Mouse (Mus musculus): ENCODE measurements around the gene Sema5a.

The Sema5a gene

GRCm38 (mm10) chr15:32247281-32247680 lies 2.7 kb downstream of the Sema5a start:
- DNase-seq (ENCODE audit: low read depth in 2 of 2, low spot score in 2 of 2), result no peak

- DNase-seq (ENCODE audit: low read depth in 2 of 2, low spot score in 2 of 2), result no peak
Observed at GRCm38 (mm10) chr15:32254806-32255205, 10.2 kb downstream of the Sema5a start.

GRCm38 (mm10) chr15:32257340-32257739 lies 12.7 kb downstream of the Sema5a start:
- no peak for DNase-seq (ENCODE audit: low read depth in 2 of 2, low spot score in 2 of 2)

GRCm38 (mm10) chr15:32257886-32258319 lies 13.3 kb downstream of the Sema5a start:
- no peak for DNase-seq (ENCODE audit: low read depth in 2 of 2, low spot score in 2 of 2)

- DNase-seq (ENCODE audit: low read depth in 2 of 2, low spot score in 2 of 2), result no peak
Observed at GRCm38 (mm10) chr15:32259362-32260096, 14.9 kb downstream of the Sema5a start.

GRCm38 (mm10) chr15:32260942-32261341 lies 16.3 kb downstream of the Sema5a start:
- no peak for DNase-seq (ENCODE audit: low read depth in 2 of 2, low spot score in 2 of 2)

GRCm38 (mm10) chr15:32263651-32264050 lies 19.0 kb downstream of the Sema5a start:
- DNase-seq (ENCODE audit: low read depth in 2 of 2, low spot score in 2 of 2), result no peak

- DNase-seq (ENCODE audit: low read depth in 2 of 2, low spot score in 2 of 2), result no peak
Observed at GRCm38 (mm10) chr15:32264822-32265377, 20.3 kb downstream of the Sema5a start.

GRCm38 (mm10) chr15:32265378-32265934 lies 20.8 kb downstream of the Sema5a start:
- no peak for DNase-seq (ENCODE audit: low read depth in 2 of 2, low spot score in 2 of 2)

- DNase-seq (ENCODE audit: low read depth in 2 of 2, low spot score in 2 of 2), result no peak
Observed at GRCm38 (mm10) chr15:32266122-32266820, 21.7 kb downstream of the Sema5a start.

GRCm38 (mm10) chr15:32270106-32270505 lies 25.5 kb downstream of the Sema5a start:
- no peak for DNase-seq (ENCODE audit: low read depth in 2 of 2, low spot score in 2 of 2)

- DNase-seq (ENCODE audit: low read depth in 2 of 2, low spot score in 2 of 2), result no peak
Observed at GRCm38 (mm10) chr15:32273925-32274324, 29.3 kb downstream of the Sema5a start.

- DNase-seq (ENCODE audit: low read depth in 2 of 2, low spot score in 2 of 2), result no peak
Observed at GRCm38 (mm10) chr15:32275020-32275419, 30.4 kb downstream of the Sema5a start.

- no peak for DNase-seq (ENCODE audit: low read depth in 2 of 2, low spot score in 2 of 2)
Observed at GRCm38 (mm10) chr15:32278600-32278999, 34.0 kb downstream of the Sema5a start.

- DNase-seq (ENCODE audit: low read depth in 2 of 2, low spot score in 2 of 2), result no peak
Observed at GRCm38 (mm10) chr15:32281374-32281773, 36.8 kb downstream of the Sema5a start.

GRCm38 (mm10) chr15:32284688-32285087 lies 40.1 kb downstream of the Sema5a start:
- no peak for DNase-seq (ENCODE audit: low read depth in 2 of 2, low spot score in 2 of 2)

- no peak for DNase-seq (ENCODE audit: low read depth in 2 of 2, low spot score in 2 of 2)
Observed at GRCm38 (mm10) chr15:32286296-32286695, 41.7 kb downstream of the Sema5a start.

GRCm38 (mm10) chr15:32288480-32288879 lies 43.9 kb downstream of the Sema5a start:
- DNase-seq (ENCODE audit: low read depth in 2 of 2, low spot score in 2 of 2), result no peak

GRCm38 (mm10) chr15:32291000-32291399 lies 46.4 kb downstream of the Sema5a start:
- no peak for DNase-seq (ENCODE audit: low read depth in 2 of 2, low spot score in 2 of 2)

GRCm38 (mm10) chr15:32296523-32296922 lies 51.9 kb downstream of the Sema5a start:
- no peak for DNase-seq (ENCODE audit: low read depth in 2 of 2, low spot score in 2 of 2)

GRCm38 (mm10) chr15:32297266-32297665 lies 52.7 kb downstream of the Sema5a start:
- DNase-seq (ENCODE audit: low read depth in 2 of 2, low spot score in 2 of 2), result no peak

GRCm38 (mm10) chr15:32298525-32298924 lies 53.9 kb downstream of the Sema5a start:
- DNase-seq (ENCODE audit: low read depth in 2 of 2, low spot score in 2 of 2), result no peak

Data from CD8-positive naive resting alpha-beta T cell, adult 2 months (primary cell).